15 mouse cellular contexts compared by ENCODE assay signal in the genomic region with DNA sequence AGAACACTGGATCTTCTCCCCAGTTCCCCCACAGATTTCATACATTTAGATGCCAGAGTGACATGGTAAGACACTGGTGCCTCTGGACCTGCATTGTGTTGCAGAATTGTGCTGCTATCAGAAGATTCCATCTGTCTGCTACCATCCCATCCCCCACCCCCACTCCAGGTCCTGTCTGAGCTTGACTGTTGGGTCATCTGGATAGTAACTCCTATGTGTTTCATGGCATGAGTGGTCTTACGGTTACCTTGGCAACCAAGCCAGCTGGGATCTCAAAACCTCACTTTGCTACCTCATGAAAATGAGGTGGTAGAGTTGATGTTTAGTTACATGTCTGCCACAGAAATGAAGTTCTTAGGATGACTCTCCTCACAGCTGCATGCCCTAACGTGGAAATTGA. TPM values are rescaled to one million over a fixed set of nuclear protein-coding genes. Genes with fewer than 3 reads are reported as not detected.
A peak's percentile ranks its signal among the peaks of the same experiment; 100 is the strongest.
DNase-seq lines count a peak whose midpoint lies in the region; ATAC-seq and TF ChIP-seq lines count a peak whose summit lies in the region.
"Had no signal": no experiment of that assay in that cellular context is flagged by ENCODE, and none has a peak within 500 bp of the region (broad histone marks: within the 10 kb centered on the region; RNA-seq: fewer than 3 reads in every experiment).

No protein-coding gene starts in this region.

- WGBS in heart, embryonic 10.5 days = 75% methylated on average over 2 of the region's 2 CpGs
- WGBS in intestine, embryonic 14.5 days = 56% methylated on average over 2 of the region's 2 CpGs
- 82% methylated on average over 2 of the region's 2 CpGs for WGBS in intestine, postnatal 0 days
- 70% methylated on average over 2 of the region's 2 CpGs for WGBS in neural tube, embryonic 13.5 days
- 72% methylated on average over 2 of the region's 2 CpGs for WGBS in neural tube, embryonic 15.5 days
- WGBS in stomach, embryonic 16.5 days = 61% methylated on average over 2 of the region's 2 CpGs
- WGBS in forebrain, embryonic 16.5 days = 76% methylated on average over 2 of the region's 2 CpGs

- intact Hi-C loops in heart, postnatal 10 days (cut with DNase I) = no loop called here

- H3K27ac ChIP-seq in heart, embryonic 10.5 days = peak overlapping the region; percentile 79; the same call in 1 of the 2 replicates
- peak overlapping the region; percentile 77; the same call in 1 of the 2 replicates for H3K27ac ChIP-seq in intestine, embryonic 14.5 days (ENCODE audit: low read depth)
- no peak overlapping the region for H3K27ac ChIP-seq in intestine, postnatal 0 days (ENCODE audit: low read depth, low read length)
- peak overlapping the region; percentile 28; the same call in 1 of the 2 replicates for H3K27ac ChIP-seq in neural tube, embryonic 13.5 days (replicated peaks)
- no peak overlapping the region for H3K27ac ChIP-seq in neural tube, embryonic 15.5 days (replicated peaks)
- H3K27ac ChIP-seq in stomach, embryonic 16.5 days (ENCODE audit: low read length) = peak overlapping the region; percentile 51; the same call in 1 of the 2 replicates
- no peak overlapping the region for H3K27ac ChIP-seq in forebrain, embryonic 16.5 days (ENCODE audit: low read length)
- H3K27ac ChIP-seq: forebrain, embryonic 12.5 days; limb, embryonic 10.5 days; macrophage had no signal

- H3K9ac ChIP-seq in intestine, embryonic 14.5 days (ENCODE audit: low read length) = no peak overlapping the region
- H3K9ac ChIP-seq in intestine, postnatal 0 days (ENCODE audit: low read depth, low read length) = no peak overlapping the region
- H3K9ac ChIP-seq in neural tube, embryonic 13.5 days = no peak overlapping the region
- H3K9ac ChIP-seq in neural tube, embryonic 15.5 days (replicated peaks) = no peak overlapping the region
- no peak overlapping the region for H3K9ac ChIP-seq in stomach, embryonic 16.5 days (ENCODE audit: low read length)
- H3K9ac ChIP-seq in forebrain, embryonic 16.5 days (replicated peaks; ENCODE audit: low read depth, low read length) = no peak overlapping the region
- H3K9ac ChIP-seq: forebrain, embryonic 12.5 days had no signal

- H3K4me3 ChIP-seq in heart, embryonic 10.5 days = no peak overlapping the region
- H3K4me3 ChIP-seq in intestine, embryonic 14.5 days (ENCODE audit: low read depth, low read length) = no peak overlapping the region
- H3K4me3 ChIP-seq in intestine, postnatal 0 days (ENCODE audit: low read depth, low read length) = no peak overlapping the region
- H3K4me3 ChIP-seq in neural tube, embryonic 13.5 days = no peak overlapping the region
- no peak overlapping the region for H3K4me3 ChIP-seq in neural tube, embryonic 15.5 days (replicated peaks)
- no peak overlapping the region for H3K4me3 ChIP-seq in stomach, embryonic 16.5 days (replicated peaks; ENCODE audit: low read length)
- H3K4me3 ChIP-seq in forebrain, embryonic 16.5 days (replicated peaks; ENCODE audit: low read length) = no peak overlapping the region
- H3K4me3 ChIP-seq: forebrain, embryonic 12.5 days; limb, embryonic 10.5 days had no signal

- no peak overlapping the region for H3K4me2 ChIP-seq in intestine, embryonic 14.5 days (ENCODE audit: low read length)
- H3K4me2 ChIP-seq in intestine, postnatal 0 days (replicated peaks; ENCODE audit: low read depth) = no peak overlapping the region
- no peak overlapping the region for H3K4me2 ChIP-seq in neural tube, embryonic 13.5 days
- H3K4me2 ChIP-seq in neural tube, embryonic 15.5 days = no peak overlapping the region
- H3K4me2 ChIP-seq in stomach, embryonic 16.5 days (ENCODE audit: low read depth, low read length) = no peak overlapping the region
- no peak overlapping the region for H3K4me2 ChIP-seq in forebrain, embryonic 16.5 days (ENCODE audit: low read length)
- H3K4me2 ChIP-seq: forebrain, embryonic 12.5 days had no signal

- no peaks in the 10 kb centered on the region for H3K27me3 ChIP-seq in heart, embryonic 10.5 days (ENCODE audit: insufficient read depth, poor library complexity, severe bottlenecking)
- no peaks in the 10 kb centered on the region for H3K27me3 ChIP-seq in intestine, embryonic 14.5 days (replicated peaks; ENCODE audit: control insufficient read depth, insufficient read depth, low read length)
- H3K27me3 ChIP-seq in intestine, postnatal 0 days (replicated peaks; ENCODE audit: control insufficient read depth, insufficient read depth, low read length) = no peaks in the 10 kb centered on the region
- no peaks in the 10 kb centered on the region for H3K27me3 ChIP-seq in neural tube, embryonic 13.5 days
- no peaks in the 10 kb centered on the region for H3K27me3 ChIP-seq in neural tube, embryonic 15.5 days (replicated peaks)
- H3K27me3 ChIP-seq in stomach, embryonic 16.5 days (ENCODE audit: control insufficient read depth, insufficient read depth, low read length) = no peaks in the 10 kb centered on the region
- H3K27me3 ChIP-seq in forebrain, embryonic 16.5 days (replicated peaks; ENCODE audit: control insufficient read depth, insufficient read depth, low read length) = no peaks in the 10 kb centered on the region
- H3K27me3 ChIP-seq: forebrain, embryonic 12.5 days had no signal

- peaks cover 23% of the 10 kb centered on the region for H3K36me3 ChIP-seq in heart, embryonic 10.5 days
- H3K36me3 ChIP-seq in intestine, embryonic 14.5 days (ENCODE audit: control insufficient read depth, insufficient read depth, low read length) = peaks cover 22% of the 10 kb centered on the region
- H3K36me3 ChIP-seq in intestine, postnatal 0 days (ENCODE audit: control insufficient read depth, insufficient read depth) = no peaks in the 10 kb centered on the region
- peaks cover 14% of the 10 kb centered on the region; the same call in 1 of the 2 replicates for H3K36me3 ChIP-seq in neural tube, embryonic 13.5 days
- H3K36me3 ChIP-seq in neural tube, embryonic 15.5 days = no peaks in the 10 kb centered on the region
- H3K36me3 ChIP-seq in stomach, embryonic 16.5 days (ENCODE audit: control insufficient read depth, insufficient read depth, low read length) = 0 out of 2 replicates have a peak, but pooled peaks cover under 1% of the 10 kb centered on the region
- H3K36me3 ChIP-seq in forebrain, embryonic 16.5 days (ENCODE audit: control insufficient read depth, insufficient read depth) = no peaks in the 10 kb centered on the region
- H3K36me3 ChIP-seq: forebrain, embryonic 12.5 days had no signal

- H3K9me3 ChIP-seq in heart, embryonic 10.5 days = no peaks in the 10 kb centered on the region
- no peaks in the 10 kb centered on the region for H3K9me3 ChIP-seq in intestine, embryonic 14.5 days (ENCODE audit: control insufficient read depth, low read length)
- H3K9me3 ChIP-seq in intestine, postnatal 0 days (ENCODE audit: control insufficient read depth) = no peaks in the 10 kb centered on the region
- H3K9me3 ChIP-seq in neural tube, embryonic 13.5 days = no peaks in the 10 kb centered on the region
- H3K9me3 ChIP-seq in neural tube, embryonic 15.5 days (replicated peaks) = no peaks in the 10 kb centered on the region
- no peaks in the 10 kb centered on the region for H3K9me3 ChIP-seq in stomach, embryonic 16.5 days (replicated peaks; ENCODE audit: control insufficient read depth, low read length)
- no peaks in the 10 kb centered on the region for H3K9me3 ChIP-seq in forebrain, embryonic 16.5 days (ENCODE audit: control insufficient read depth, low read length)
- H3K9me3 ChIP-seq: forebrain, embryonic 12.5 days; limb, embryonic 10.5 days had no signal

- no peak for TF ChIP-seq CTCF in intestine, postnatal 0 days (IDR thresholded peaks at IDR 0.05; ENCODE audit: low read depth)

- peaks cover 64% of the 10 kb centered on the region for H3K4me1 ChIP-seq in heart, embryonic 10.5 days
- H3K4me1 ChIP-seq in intestine, embryonic 14.5 days (replicated peaks; ENCODE audit: control insufficient read depth, insufficient read depth, low read length) = peaks cover 41% of the 10 kb centered on the region
- H3K4me1 ChIP-seq in intestine, postnatal 0 days (replicated peaks; ENCODE audit: control insufficient read depth, insufficient read depth, low read length) = 0 out of 2 replicates have a peak, but pooled peaks cover 2% of the 10 kb centered on the region
- H3K4me1 ChIP-seq in neural tube, embryonic 13.5 days (replicated peaks) = peaks cover 11% of the 10 kb centered on the region
- H3K4me1 ChIP-seq in neural tube, embryonic 15.5 days = peaks cover 11% of the 10 kb centered on the region
- H3K4me1 ChIP-seq in stomach, embryonic 16.5 days (ENCODE audit: control insufficient read depth, insufficient read depth, low read length) = peaks cover 34% of the 10 kb centered on the region
- no peaks in the 10 kb centered on the region; the same call in 1 of the 2 replicates for H3K4me1 ChIP-seq in forebrain, embryonic 16.5 days (replicated peaks; ENCODE audit: control insufficient read depth, insufficient read depth, low read length)

- no peak for ATAC-seq in intestine, embryonic 14.5 days (replicated peaks; ENCODE audit: low FRiP score, low TSS enrichment, low read depth)
- no peak for ATAC-seq in intestine, postnatal 0 days
- ATAC-seq in neural tube, embryonic 13.5 days (ENCODE audit: low read depth) = no peak
- ATAC-seq in neural tube, embryonic 15.5 days (ENCODE audit: low FRiP score) = no peak
- no peak for ATAC-seq in stomach, embryonic 16.5 days (ENCODE audit: insufficient read depth, low FRiP score)
- no peak for ATAC-seq in forebrain, embryonic 16.5 days

- no peak for DNase-seq in heart, embryonic 10.5 days (ENCODE audit: low spot score)
- no peak for DNase-seq in heart, postnatal 10 days
- DNase-seq in intestine, embryonic 14.5 days (ENCODE audit: low spot score) = no peak
- DNase-seq: adrenal gland, adult 2 months; B cell, adult 2 months; cerebellum, adult 9-11 months; layer of hippocampus, postnatal 36 days had no signal

RNA-seq across cellular contexts. Expression of a gene that starts 51.0 kb away (rescaled TPM):
- 1.7 and 1.9 TPM in 2 replicates for polyA plus RNA-seq in heart, embryonic 10.5 days (2016; fragmentation: Nextera tagmentation; extraction: Ambion mirVana)
- total RNA-seq in heart, postnatal 10 days (2021) = 1 to 10 TPM; 3.2 to 5.1 TPM
- polyA plus RNA-seq in intestine, embryonic 14.5 days (2014; fragmentation: Nextera tagmentation; extraction: Ambion mirVana) = 2.7 and 2.8 TPM in 2 replicates
- polyA plus RNA-seq in intestine, postnatal 0 days (2015; fragmentation: Nextera tagmentation; extraction: Ambion mirVana) = 1.0 and 1.4 TPM in 2 replicates
- 1.3 TPM in 2 replicates for polyA plus RNA-seq in neural tube, embryonic 13.5 days (2015; fragmentation: Nextera tagmentation; extraction: Ambion mirVana)
- polyA plus RNA-seq in neural tube, embryonic 15.5 days (2015; fragmentation: Nextera tagmentation; extraction: Ambion mirVana) = 1.3 and 1.4 TPM in 2 replicates
- polyA plus RNA-seq in stomach, embryonic 16.5 days (2015; fragmentation: Nextera tagmentation; extraction: Ambion mirVana) = 1.8 and 2.0 TPM in 2 replicates
- polyA plus RNA-seq in forebrain, embryonic 16.5 days (2015; fragmentation: Nextera tagmentation; extraction: Ambion mirVana) = 1.1 TPM in 2 replicates

Comparison
In these comparisons a context has a peak if more than half of its experiments do, and no peak if none do; other contexts are left out.
1. H3K27ac ChIP-seq: peak in heart, embryonic 10.5 days (single experiment), intestine, embryonic 14.5 days (single experiment), neural tube, embryonic 13.5 days (single experiment) and stomach, embryonic 16.5 days (single experiment); none in intestine, postnatal 0 days (single experiment), neural tube, embryonic 15.5 days (single experiment) and forebrain, embryonic 16.5 days (single experiment).